Mouse (Mus musculus) kidney, adult 10 weeks (tissue): ENCODE measurements around the gene Qtrt2. TPM values are rescaled to one million over a fixed set of nuclear protein-coding genes. Genes with fewer than 3 reads are reported as not detected.

Experiments
- polyA plus RNA-seq: library from polyadenylated mRNA; stranded (reverse); fragments of 350-450 nt; fragmentation: Illumina TruSeq; extraction: RNeasy Lipid Tissue Mini Kit (QIAGEN cat#74804); gene quantifications from one replicate; pipeline ENCODE4 v1.2.3, GENCODE M21; 2014; ENCODE audit warnings: low read depth, low replicate concordance

Gene Qtrt2
- 9.0 TPM for polyA plus RNA-seq

GRCm38 (mm10) chr16:43926341-43926859 is at the start of gene Qtrt2:
TSS of gene Qtrt2 (minus strand) at chr16:43926809.

GRCm38 (mm10) chr16:43889208-43890004 is 37.2 kb downstream of the Qtrt2 start, which contains the start of gene Ccdc191:
TSS of gene Ccdc191 (plus strand) at chr16:43889800.

Other genes with a start within 250 kb of the Qtrt2 start
- not detected for gene Drd3, start 172.8 kb downstream of the Qtrt2 start, polyA plus RNA-seq
- 9.9 TPM for gene Ccdc191, start 37.0 kb downstream of the Qtrt2 start, polyA plus RNA-seq
- gene Zdhhc23, start 53.0 kb upstream of the Qtrt2 start, polyA plus RNA-seq, result 5.8 TPM
- 14.1 TPM for gene Gramd1c, start 136.5 kb upstream of the Qtrt2 start, polyA plus RNA-seq
- gene Atp6v1a, start 212.9 kb upstream of the Qtrt2 start, polyA plus RNA-seq, result 622 TPM
- gene Naa50, start 213.0 kb upstream of the Qtrt2 start, polyA plus RNA-seq, result 207 TPM
- 26.4 TPM for gene Usf3, start 246.4 kb upstream of the Qtrt2 start, polyA plus RNA-seq